Mouse (Mus musculus): ENCODE data around the gene Pdcd11.

DNA sequence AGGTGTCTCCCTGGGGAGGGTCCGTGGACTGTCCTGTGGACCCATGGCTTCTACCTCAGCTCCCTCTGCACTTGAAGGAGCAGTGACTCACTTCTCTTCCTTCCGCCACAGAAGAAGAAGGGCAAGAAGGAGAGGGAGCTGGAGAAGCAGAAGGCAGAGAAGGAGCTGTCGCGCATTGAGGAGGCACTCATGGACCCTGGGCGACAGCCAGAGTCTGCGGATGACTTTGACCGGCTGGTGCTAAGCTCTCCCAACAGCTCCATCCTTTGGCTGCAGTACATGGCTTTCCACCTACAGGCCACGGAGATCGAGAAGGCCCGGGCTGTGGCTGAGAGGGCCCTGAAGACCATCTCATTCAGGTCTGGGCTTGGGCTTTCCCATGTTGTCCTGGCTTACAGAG lies 37.6 kb downstream of the Pdcd11 start:
- TF ChIP-seq CTCF (IDR thresholded peaks at IDR 0.05) (no peak), EP300 (IDR thresholded peaks at IDR 0.05) (no peak)

Data from lung, postnatal 0 days (tissue).